Mouse (Mus musculus) ES-Bruce4 (cell line): ENCODE data around the gene Nenf.

Experiments used
- CTCF ChIP-seq: IDR thresholded peaks from one replicate; pipeline ENCODE4 v1.8.1; 2011; ENCODE audit warnings: low read depth, low read length
- POLR2A ChIP-seq: IDR thresholded peaks from one replicate; pipeline ENCODE4 v1.8.1; 2011; ENCODE audit warnings: low read length; ENCODE audit not compliant: insufficient read depth

DNA sequence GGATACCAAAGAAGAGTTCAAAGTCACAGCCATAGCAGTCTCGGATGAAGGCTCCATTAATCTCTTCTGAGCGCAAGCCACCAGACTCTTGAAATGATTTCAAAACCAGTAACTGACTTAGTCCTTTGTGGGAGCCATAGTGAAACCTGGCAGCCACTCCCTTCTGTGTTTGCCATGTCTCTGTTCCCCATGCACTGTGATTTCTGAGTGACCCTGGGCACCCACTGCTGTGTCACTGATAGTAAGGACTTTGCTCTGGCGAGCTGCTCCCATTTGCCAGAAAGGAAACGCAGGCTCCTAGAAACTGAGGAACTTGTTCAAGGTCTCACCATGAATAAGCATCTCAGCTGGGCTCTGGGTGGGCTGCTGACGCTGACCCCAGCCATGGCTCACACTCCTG, 54.5 kb downstream of the Nenf start:
- TF ChIP-seq CTCF (no peak), POLR2A (no peak)
